Mouse (Mus musculus) CD4-positive, CD25-positive, alpha-beta regulatory T cell, adult 2 months (primary cell): ENCODE data around the gene Kcnip1.

Source experiments
- DNase-seq: peaks from one replicate; pipeline ENCODE4 v3.0.0-alpha.2; 2012; ENCODE audit warnings: low read depth, low spot score

Kcnip1 gene

GRCm38 (mm10) chr11:33829774-33830173 lies 163.2 kb downstream of the Kcnip1 start:
- no peak for DNase-seq

DNA sequence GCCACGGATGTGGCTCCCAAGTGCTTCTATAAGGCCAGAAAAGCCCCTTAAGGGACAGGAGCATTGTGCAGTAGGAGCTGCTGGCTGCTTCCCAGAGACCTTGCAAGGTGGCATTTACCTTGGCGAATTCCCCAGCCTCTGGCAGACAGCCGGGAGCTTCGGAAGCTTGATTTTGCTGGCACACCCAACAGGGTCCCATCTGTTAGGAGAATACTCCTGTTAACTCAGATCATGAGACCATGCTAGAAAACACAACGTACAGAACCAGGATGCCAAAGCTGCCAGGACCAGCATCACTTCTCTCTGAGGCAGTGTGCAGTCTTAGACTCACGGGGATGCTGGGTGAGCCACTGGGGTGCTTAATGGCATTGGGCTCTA lies 165.1 kb downstream of the Kcnip1 start:
- no peak for DNase-seq

DNA sequence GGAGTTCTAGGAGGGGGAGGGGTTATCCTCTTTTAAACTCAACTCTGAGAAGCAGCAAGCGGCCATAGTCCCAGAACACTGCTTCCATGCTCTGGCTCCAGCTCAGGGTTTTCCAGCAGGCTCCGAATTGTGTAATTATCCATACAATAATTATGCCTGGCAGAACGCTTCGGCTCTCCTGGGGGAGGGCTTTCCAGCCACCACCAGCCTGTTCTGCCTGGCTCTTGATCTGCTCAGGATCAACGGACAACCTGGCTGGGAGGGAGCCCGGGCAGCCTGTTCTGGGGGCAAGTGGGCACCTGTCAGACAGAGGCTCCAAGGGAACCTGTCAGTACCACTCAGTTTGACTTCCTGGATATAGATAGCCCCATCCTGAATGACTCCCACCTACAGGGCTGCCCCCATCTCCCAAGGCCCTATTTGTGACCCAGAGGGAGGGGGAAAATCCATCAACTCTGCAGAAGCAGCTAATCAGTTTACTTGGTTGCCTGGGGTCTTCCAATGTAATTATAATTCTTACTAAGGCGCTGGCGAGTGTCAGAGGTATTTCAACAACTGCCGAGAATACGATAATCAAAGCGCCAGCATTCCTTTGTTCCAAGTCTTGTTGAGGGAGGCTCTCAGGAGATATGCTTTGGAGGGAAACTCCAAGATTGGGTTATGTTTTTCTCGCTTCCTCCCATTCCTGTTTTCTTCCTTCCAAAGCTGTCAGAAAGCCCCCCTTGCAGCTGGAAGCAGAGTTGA lies 165.7 kb downstream of the Kcnip1 start:
- DNase-seq = no peak

- no peak for DNase-seq
Measured at GRCm38 (mm10) chr11:33824739-33825138, 168.2 kb downstream of the Kcnip1 start.

- no peak for DNase-seq
Measured at GRCm38 (mm10) chr11:33821331-33821730, 171.6 kb downstream of the Kcnip1 start.

GRCm38 (mm10) chr11:33820876-33821275 lies 172.1 kb downstream of the Kcnip1 start:
- no peak for DNase-seq

DNA sequence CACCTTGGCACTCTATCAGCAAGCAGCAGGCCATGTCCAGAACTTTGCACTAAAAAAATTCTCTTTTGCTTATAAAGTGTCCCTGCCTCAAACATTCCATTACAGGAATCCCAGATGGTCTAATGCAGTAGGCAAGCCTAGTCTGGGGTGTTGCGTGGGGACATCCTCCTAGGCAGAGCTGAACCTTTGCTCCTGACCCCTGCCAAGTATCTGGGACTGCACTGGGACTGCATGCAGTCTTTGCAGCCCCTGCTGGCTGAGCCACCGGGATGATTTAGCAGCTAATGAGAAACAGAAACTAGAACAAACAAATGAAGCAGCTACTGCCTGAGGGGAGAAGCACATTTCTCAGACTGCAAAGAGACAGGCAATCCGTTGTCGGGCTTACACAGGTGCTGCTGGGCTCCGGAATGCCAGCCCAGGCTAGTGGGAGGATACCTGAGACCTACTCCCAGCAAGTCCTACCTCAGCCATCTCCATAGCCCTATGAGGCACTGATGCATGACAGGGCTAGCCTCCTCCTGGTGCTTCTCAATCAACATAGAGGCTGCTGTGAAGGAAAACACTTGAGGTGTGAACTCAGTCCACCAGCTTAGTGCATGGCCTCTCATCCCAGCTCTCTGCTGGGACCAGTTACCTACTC lies 174.0 kb downstream of the Kcnip1 start:
- no peak for DNase-seq

DNA sequence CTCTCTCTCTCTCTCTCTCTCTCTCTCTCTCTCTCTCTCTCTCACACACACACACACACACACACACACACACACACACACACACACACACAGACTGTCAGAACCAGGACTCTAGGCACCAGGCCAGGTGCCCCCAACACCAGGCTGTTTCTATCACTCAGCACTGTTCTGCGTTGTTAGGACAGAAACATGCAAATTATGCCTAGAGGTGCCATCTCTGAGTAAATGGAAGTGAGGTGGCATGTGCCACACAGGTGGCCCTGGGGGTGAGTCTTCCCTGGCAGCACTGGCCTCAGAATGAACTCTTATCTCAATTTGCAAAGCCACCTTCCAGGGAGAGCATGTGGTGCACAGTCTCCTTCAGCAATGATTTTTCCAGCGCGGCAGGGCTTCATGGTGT lies 176.9 kb downstream of the Kcnip1 start:
- DNase-seq = no peak

GRCm38 (mm10) chr11:33810105-33810504 lies 182.8 kb downstream of the Kcnip1 start:
- no peak for DNase-seq

- no peak for DNase-seq
Measured at GRCm38 (mm10) chr11:33803093-33803492, 189.9 kb downstream of the Kcnip1 start.

DNA sequence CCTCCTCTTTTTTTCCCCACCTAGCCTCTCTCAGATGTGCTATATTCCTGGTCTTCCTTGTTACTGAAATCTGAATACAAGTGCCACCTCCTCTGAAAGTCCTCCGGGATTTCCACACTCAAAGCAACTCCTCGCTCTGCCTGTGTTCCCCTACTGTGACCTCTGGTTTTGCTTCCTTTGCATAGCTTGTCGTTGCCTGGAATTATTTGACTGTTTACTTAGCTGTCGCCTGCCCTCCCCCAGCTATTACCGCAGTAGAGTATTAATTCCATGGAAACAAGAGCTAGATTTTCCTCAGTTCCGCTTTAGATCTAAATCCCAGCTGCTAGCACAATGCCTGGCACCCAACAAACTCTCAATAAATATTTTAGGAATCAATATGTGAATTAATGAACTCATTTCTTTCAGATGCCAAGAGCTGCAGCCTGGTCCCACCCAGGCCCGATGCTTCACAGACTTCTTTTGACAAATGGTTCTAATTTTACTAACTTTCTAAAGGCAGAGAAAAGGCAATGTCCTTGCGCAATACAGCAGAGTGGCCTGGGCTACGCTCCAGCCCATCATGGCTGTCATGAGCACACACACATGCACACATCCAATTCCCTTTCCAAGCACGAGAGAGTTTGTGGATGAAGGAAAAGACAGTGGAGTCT lies 192.4 kb downstream of the Kcnip1 start:
- DNase-seq = no peak

DNA sequence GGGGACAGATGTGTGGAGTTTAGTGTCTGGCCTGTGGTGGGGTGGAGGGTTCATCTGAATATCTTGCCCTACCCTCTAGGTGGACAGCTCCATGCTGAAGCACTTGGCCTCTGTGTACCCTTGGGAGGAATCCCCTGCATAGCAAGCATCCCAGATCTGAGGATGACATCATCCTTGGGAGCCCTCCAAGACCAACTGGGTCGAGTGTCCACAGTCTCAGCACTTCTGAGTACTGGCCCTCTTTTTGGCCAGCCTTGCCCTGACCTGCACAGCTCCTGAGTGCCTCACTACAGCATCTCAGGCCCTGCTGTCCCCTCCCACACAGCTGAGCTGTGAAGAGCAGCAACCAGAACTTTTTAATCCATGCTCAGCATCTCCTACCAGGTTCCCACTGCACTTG lies 193.0 kb downstream of the Kcnip1 start:
- DNase-seq = no peak

GRCm38 (mm10) chr11:33798094-33798648 lies 194.8 kb downstream of the Kcnip1 start:
- DNase-seq = no peak

DNA sequence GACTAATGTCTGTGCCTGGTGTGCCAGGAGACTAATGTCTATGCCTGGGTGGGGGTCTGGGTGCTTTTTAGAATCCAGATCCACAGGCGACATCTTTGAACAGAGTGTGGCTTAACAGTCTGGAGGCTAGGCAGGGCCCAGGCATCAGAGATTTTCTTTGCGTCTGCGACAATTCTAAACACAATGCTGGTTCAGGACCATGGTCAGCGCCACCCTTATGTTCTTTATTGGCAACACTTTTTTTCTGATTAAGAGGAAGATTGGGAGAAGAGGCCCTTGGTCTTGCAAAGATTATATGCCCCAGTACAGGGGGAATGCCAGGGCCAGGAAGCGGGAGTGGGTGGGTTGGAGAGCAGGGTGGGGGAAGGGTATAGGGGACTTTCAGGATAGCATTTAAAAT lies 205.6 kb downstream of the Kcnip1 start:
- DNase-seq = peak; percentile 21

DNA sequence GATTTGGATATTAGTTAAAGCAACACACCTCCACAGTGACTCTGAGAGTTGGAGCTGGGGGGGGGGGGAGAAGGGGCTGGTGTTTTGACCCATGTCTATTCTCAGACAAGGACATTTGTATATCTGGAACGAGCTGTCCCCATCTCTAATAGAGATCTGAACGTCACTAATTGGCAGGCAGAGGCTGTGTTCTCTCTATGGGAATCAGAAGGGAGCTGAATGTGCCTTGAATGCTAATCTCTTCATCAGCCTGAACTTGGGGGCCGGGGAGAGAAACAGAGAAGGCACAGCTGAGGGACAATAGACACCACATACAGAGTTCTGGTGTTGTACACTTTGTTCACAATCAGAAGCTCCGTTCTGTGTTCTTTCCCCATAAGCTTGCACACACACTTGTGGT lies 206.4 kb downstream of the Kcnip1 start:
- DNase-seq = no peak

GRCm38 (mm10) chr11:33781561-33781971 lies 211.4 kb downstream of the Kcnip1 start:
- DNase-seq = no peak

- no peak for DNase-seq
Measured at GRCm38 (mm10) chr11:33780263-33780662, 212.7 kb downstream of the Kcnip1 start.

GRCm38 (mm10) chr11:33772615-33773141 lies 220.3 kb downstream of the Kcnip1 start:
- DNase-seq = no peak

- DNase-seq = no peak
Measured at GRCm38 (mm10) chr11:33772043-33772442, 220.9 kb downstream of the Kcnip1 start.

DNA sequence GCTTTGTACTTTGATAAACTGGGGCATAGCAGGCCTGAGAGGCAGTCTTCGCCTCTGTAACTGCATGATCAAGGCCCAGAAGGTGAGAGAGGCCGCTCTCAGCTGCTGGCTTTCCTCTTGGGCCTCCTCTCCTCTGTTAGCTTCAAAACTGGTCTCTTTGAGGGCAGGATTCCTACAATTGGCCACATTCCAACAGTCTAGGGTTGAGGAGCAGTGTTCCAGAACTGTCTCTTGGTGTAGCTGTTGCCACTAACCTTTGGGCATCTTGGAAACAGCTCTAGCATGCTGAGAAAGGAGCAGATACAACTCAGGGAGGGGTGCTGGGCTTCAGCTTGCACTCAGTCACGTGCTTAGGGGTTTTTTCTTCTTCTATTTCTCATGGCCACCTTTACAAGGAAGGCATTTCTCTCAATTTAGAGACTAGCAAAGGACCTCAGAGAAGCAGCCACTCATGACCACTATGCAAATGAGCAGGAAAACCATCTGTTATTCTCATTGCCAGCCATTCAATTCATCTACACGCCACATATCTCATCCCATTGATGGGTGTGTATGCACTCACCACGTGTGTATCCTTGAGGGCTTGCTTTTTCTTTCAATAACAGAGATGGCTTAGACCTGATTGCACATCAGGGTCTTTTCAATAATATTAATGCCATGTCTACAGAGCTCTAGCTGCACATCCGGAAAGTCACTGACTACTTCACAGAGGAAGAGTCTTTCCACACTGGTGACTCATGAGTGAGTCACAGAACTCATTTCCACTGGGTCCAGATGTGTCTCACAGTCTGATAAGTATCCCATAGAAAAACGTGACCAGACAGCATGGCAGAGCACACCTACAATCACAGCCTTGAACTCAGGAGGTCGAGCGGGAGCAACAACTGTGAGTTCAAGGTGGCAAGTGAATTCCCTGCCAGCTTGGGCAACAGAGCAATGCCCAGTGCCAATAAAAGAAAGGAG lies 225.7 kb downstream of the Kcnip1 start:
- DNase-seq = no peak

DNA sequence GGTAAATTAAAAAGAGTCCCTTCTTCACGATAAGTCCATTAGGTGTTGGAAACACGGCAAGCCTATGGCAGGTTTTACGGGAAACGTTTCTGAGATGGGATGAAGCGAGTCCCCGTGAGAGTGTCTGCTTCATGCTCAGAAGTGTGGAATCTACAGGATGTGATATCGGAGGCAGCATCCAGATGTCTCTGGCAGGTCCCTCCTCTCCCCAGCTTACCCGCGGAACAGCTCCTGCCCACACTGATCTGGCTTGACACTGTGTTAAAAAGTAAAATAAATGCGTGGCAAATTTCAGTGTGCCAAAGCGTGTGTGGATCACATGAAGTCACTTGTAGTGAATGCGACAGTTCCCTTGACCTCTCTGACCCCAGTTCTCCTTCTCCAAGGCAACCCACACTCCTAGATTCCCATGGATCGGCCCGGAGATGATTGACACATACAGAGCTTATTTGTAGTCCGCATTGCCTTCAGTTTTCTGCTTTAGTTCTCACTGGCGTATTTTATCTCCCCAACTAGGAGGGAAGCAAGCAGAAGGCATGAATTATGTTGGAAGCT lies 231.7 kb downstream of the Kcnip1 start:
- DNase-seq = no peak
